Mouse (Mus musculus) frontal cortex, postnatal 36 days (tissue): ENCODE results near the gene Eme1.

Source experiments
- DNase-seq, 2 experiments: peaks; one replicate each; pipeline ENCODE4 v3.0.0; 2022; ENCODE audit warnings: low spot score in 2 of 2

Eme1 gene

DNA sequence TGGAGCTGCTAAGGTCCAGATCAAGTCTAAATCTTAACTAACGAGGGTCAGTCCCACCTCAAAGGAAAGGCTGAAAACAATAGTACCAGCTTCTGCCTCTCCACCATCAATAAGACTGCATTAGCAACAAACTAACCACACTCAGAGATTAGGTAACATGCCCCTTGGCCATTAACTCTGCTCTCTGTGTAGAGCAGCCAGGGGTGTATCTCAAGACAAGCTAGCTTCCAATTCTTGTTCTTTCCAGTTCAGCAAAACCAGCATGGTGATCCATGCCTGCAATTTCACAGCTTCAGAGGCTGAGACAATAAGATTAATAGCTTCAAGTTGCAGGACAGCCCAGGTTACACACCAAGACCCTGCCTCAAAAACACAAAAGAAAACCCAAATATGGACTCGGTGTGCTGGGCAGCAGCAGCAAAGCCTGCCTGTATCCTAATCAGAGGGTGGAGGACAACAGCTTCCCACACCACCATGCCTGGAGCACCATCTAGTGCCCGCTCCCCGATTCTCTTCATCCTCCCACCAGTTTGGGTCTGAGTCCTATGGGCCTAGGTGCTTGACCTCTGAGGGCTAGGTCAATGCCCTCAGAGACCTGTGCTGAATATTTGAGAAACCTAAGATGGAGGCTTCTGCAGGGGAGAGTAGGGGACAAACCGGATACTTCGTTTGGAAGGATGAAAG lies 55.2 kb downstream of the Eme1 start:
- no peak for DNase-seq

DNA sequence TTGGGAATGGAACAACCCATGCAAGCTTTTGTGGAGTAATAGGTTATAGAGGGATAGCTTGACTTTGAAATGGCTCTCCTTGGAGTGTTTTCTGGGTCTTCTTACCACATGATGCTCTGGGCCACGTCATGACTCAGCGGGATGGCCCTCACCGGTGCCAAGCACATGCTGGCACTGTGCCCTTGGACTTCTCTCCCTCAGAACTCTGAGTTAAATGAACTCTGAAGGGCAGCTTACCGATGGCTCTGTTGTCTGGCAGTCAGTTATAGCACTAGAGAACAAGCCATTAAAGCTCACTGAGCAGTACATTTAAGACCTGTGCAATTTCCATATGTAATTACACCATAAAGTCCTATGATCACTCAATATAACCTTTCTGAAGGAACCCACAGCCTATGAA lies 56.4 kb downstream of the Eme1 start:
- DNase-seq: no peak

DNA sequence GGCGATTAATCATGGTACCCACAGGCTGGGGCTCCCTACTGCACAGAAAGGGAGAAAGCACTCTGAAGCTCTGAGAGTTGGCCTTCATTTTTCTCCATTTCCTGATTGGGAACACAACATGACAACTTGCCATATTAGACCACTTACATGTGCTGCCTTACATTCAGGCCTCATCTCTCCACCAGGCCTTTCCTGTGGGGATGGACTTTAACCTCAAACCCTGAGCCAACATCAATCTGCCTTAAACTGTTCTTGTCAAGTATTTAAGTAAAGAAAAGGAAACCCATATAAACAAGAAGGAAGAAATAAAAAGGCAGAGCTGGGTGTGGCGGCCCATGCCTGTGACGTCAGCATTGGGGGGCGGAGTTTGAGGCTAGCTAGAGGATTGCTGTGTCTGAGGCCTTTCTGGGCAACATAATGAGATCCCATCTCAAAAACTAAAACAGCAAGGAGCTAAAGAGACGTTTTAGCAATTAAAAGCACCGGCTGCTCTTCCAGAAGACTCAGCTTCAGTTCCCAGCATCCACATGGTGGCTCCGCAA lies 57.4 kb downstream of the Eme1 start:
- no peak for DNase-seq
